Mouse (Mus musculus): Measurements from ENCODE around the gene Gen1. TPM values are rescaled to one million over a fixed set of nuclear protein-coding genes. Genes with fewer than 3 reads are reported as not detected.

The Gen1 gene
- total RNA-seq, 2 experiments from 2014 or later, result 1.1 to 1.3 TPM

Small RNA genes lying within 50 kb of the gene (microRNA-seq; reads per million reads assigned to microRNA genes)
- gene Mir7675, result 0 reads per million in 2 experiments

Other genes with a start within 250 kb of the Gen1 start
- under 1 TPM; 0.84 to 0.90 TPM for gene Kcns3, start 114.7 kb downstream of the Gen1 start, total RNA-seq (2021)
- gene Msgn1, start 56.8 kb downstream of the Gen1 start, total RNA-seq (2021), result not detected
- gene Smc6, start 85 bp upstream of the Gen1 start, total RNA-seq (2021), result 10 to 100 TPM; 39.0 to 50.7 TPM
- under 1 TPM; 0.40 to 0.62 TPM for gene Vsnl1, start 170.8 kb upstream of the Gen1 start, total RNA-seq (2021)
- gene Rad51ap2, start 190.3 kb upstream of the Gen1 start, total RNA-seq (2021), result not detected

All from heart, adult 18-20 months (tissue).